Mouse (Mus musculus) liver, embryonic 14.5 days (tissue): ENCODE measurements around the gene Mrpl54.

Source experiments
- CTCF ChIP-seq: IDR thresholded peaks from 2 replicates; pipeline ENCODE4 v1.5.1; 2016; ENCODE audit warnings: antibody characterized with exemption, low read depth, control low read depth
- EP300 ChIP-seq: IDR thresholded peaks from 2 replicates; pipeline ENCODE4 v1.6.1; 2016; ENCODE audit warnings: antibody characterized with exemption, low read depth

DNA sequence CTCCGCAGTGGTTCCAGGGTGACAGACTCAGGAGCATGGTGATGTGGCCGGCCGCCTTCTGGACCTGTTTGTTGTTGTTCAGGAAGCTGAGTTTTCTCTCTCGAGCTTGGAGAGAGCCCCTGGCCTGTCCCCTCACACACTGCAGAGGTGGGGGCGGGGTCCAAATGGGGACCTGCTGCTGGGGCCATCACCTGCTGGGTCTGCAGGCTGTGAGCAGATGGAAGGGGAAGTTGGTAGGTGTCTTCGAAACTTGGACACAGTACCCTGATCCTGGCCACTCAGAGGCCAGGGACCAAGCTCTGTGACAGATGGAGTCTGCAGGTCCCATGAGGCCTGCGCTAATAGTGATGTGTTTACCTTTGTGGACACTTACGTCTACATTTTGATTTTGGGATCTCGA, 34.6 kb upstream of the Mrpl54 start:
- TF ChIP-seq EP300: no peak
- no peak for TF ChIP-seq CTCF
